Mouse (Mus musculus): ENCODE data around the gene Arhgef26.

DNA sequence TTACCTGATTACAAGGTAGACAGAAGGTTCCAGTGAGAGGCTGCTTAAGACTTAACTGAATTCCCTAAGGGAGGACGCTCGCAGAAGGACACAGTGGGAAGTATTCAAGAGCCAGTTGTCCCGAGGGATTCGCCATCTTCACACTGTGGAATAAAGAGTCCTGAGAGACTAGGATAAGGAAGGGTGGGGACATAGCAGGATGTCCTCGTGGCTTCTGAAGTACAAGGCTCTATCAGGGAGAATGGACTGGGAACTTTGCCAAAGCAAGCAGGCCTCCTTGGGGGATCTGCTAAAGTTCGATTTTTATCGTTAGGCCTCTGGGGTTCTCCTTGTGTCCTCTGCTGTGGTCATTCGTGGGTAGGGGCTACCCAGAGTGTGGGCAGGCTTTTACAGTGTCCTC lies 109.0 kb downstream of the Arhgef26 start:
- TF ChIP-seq CTCF (IDR thresholded peaks at IDR 0.05; ENCODE audit: control insufficient read depth, insufficient read depth, low read length) = no peak
- TF ChIP-seq POLR2A (IDR thresholded peaks at IDR 0.05; ENCODE audit: borderline replicate concordance, control insufficient read depth, low read depth, low read length) = no peak

All from bone marrow, adult 2 months (tissue).